Mouse (Mus musculus): ENCODE measurements around the gene C130060K24Rik. TPM values are rescaled to one million over a fixed set of nuclear protein-coding genes. Genes with fewer than 3 reads are reported as not detected.

The C130060K24Rik gene
- polyA plus RNA-seq (2016; fragmentation: Nextera tagmentation; extraction: Ambion mirVana) = 0.63 and 0.71 TPM in 2 replicates

DNA sequence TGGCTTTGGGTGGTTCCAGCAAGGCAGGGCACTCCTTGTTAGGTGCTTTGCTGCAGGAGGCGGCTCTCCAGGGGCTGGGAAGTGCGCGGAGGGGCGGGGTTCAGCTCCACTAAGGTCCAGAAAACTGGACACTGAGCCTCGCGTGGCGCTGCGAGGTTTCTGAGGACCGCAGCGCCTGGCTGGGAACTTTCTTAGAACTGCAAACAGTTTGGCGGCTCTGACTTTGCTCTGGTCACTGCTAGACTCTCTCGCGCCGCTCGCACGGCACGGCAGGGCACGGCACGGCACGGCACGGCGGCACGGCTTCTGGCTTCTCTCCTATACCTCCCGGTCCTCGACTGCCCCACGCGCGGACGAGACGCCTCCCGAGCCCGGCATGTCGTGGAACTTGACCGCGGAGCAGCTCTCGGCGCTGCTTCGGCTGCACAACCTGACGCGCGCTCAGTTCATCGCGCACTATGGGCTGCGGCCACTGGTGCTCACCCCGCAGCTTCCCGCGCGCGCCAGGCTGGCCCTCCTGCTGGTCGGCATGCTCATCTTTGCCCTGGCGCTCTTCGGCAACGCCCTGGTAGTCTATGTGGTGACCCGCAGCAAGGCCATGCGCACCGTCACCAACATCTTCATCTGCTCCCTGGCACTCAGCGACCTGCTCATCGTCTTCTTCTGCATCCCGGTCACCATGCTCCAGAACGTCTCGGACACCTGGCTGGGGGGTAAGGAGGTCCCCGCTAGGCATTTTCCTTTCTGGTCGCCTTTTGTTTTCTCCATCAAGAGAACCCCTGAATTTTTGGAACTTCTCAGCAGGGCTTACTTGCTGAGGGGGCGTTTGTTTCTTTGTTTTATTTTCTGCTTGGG, at the start of gene C130060K24Rik:
TSS of gene C130060K24Rik (plus strand) at position 188 of the 855 bp plus-strand sequence.
- 2% methylated on average over 64 of the region's 64 CpGs for WGBS
- H3K9me3 ChIP-seq = no peaks in the 10 kb centered on the region
- no peaks in the 10 kb centered on the region for H3K4me1 ChIP-seq
- H3K4me2 ChIP-seq (replicated peaks) = peak within 1 kb of the TSS; percentile 96
- H3K4me3 ChIP-seq = peak within 1 kb of the TSS; percentile 57
- H3K36me3 ChIP-seq = no peaks in the 10 kb centered on the region
- H3K27ac ChIP-seq = no peak within 1 kb of the TSS
- H3K9ac ChIP-seq = peak within 1 kb of the TSS; percentile 55
- peak; percentile 67 for ATAC-seq (ENCODE audit: insufficient number of reproducible peaks, insufficient read depth, low FRiP score, low TSS enrichment)
- peaks cover 17% of the 10 kb centered on the region for H3K27me3 ChIP-seq

GRCm38 (mm10) chr6:65334246-65334645, 46.7 kb upstream of the C130060K24Rik start:
- no peaks in the 10 kb centered on the region for H3K4me1 ChIP-seq
- H3K4me3 ChIP-seq = no peak overlapping the region
- ATAC-seq (ENCODE audit: insufficient number of reproducible peaks, insufficient read depth, low FRiP score, low TSS enrichment) = no peak
- 80% methylated on average over 1 of the region's 1 CpGs for WGBS
- H3K9ac ChIP-seq = no peak overlapping the region
- no peaks in the 10 kb centered on the region for H3K9me3 ChIP-seq
- no peak overlapping the region for H3K4me2 ChIP-seq (replicated peaks)
- H3K27me3 ChIP-seq = no peaks in the 10 kb centered on the region
- H3K27ac ChIP-seq = no peak overlapping the region
- no peaks in the 10 kb centered on the region for H3K36me3 ChIP-seq

GRCm38 (mm10) chr6:65339391-65339790, 41.5 kb upstream of the C130060K24Rik start:
- ATAC-seq (ENCODE audit: insufficient number of reproducible peaks, insufficient read depth, low FRiP score, low TSS enrichment) = no peak
- no peak overlapping the region for H3K27ac ChIP-seq
- H3K36me3 ChIP-seq = no peaks in the 10 kb centered on the region
- H3K4me2 ChIP-seq (replicated peaks) = no peak overlapping the region
- H3K4me3 ChIP-seq = no peak overlapping the region
- H3K4me1 ChIP-seq = no peaks in the 10 kb centered on the region
- no peak overlapping the region for H3K9ac ChIP-seq
- H3K27me3 ChIP-seq = no peaks in the 10 kb centered on the region
- H3K9me3 ChIP-seq = no peaks in the 10 kb centered on the region

DNA sequence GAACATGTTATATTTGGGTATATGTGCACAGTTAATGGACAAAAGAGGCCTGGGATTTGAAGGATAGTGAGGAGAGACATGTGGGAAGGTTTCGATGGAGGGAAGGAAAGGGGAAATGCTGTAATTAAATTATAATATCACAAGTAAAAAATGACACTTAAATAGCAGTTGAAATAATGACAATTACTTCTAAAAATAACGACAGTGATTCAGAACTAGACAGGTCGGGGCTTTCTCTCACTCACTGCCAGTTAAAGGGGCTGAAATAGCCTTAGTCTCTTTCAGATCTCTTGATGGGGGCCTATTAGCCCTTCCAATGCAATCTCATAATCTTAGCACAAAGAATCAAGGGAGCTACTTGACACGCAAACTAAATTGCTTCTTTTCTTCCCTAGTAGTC, 39.5 kb upstream of the C130060K24Rik start:
- no peaks in the 10 kb centered on the region for H3K36me3 ChIP-seq
- no peak overlapping the region for H3K4me3 ChIP-seq
- H3K27me3 ChIP-seq = no peaks in the 10 kb centered on the region
- no peaks in the 10 kb centered on the region for H3K9me3 ChIP-seq
- H3K27ac ChIP-seq = no peak overlapping the region
- no peak overlapping the region for H3K9ac ChIP-seq
- no peak for ATAC-seq (ENCODE audit: insufficient number of reproducible peaks, insufficient read depth, low FRiP score, low TSS enrichment)
- H3K4me1 ChIP-seq = no peaks in the 10 kb centered on the region
- 75% methylated on average over 4 of the region's 4 CpGs for WGBS
- no peak overlapping the region for H3K4me2 ChIP-seq (replicated peaks)

DNA sequence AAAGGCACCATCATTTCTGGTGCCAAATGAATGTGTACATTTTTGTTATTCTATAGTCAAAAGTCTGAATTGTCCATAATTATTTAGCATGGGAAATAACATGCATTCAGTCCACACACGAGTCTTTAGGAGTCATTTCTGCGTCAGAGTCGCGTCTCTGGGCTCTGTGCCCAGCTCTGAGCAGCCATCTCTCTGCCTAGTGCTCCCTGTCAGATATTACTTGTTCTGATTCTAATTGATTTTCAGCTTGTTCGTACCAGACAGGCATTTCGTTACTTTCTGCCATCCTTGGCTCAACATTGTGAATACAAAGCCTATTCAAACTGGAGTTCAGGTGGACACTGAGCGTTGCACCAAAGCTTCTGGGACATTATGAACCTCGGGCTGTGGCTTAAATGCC, 33.2 kb upstream of the C130060K24Rik start:
- no peak for ATAC-seq (ENCODE audit: insufficient number of reproducible peaks, insufficient read depth, low FRiP score, low TSS enrichment)

DNA sequence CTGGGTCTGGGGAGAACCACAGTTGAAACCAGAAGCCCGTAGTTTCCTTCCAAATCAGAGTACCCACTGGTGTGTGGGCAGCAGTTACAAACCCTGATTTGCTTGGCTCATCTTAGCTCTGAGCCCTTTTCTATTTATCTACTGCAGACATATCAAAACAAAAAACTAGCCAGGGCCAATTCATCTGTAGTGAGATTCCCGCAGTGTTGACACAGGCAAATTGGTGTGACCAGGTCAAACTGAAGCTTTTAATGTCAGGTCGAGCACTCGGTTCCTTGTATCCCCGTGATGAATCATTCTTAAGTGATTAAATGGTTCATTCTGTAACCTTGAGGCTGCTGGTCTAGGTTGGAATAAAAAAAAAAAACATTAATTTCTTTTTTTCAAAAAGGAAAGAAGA, 32.6 kb upstream of the C130060K24Rik start:
- no peak for ATAC-seq (ENCODE audit: insufficient number of reproducible peaks, insufficient read depth, low FRiP score, low TSS enrichment)
- Histone ChIP-seq H3K9ac (no peak overlapping the region), H3K4me1 (no peaks in the 10 kb centered on the region), H3K27me3 (no peaks in the 10 kb centered on the region), H3K4me3 (no peak overlapping the region), H3K4me2 (replicated peaks) (no peak overlapping the region), H3K9me3 (no peaks in the 10 kb centered on the region), H3K27ac (no peak overlapping the region), H3K36me3 (no peaks in the 10 kb centered on the region)
- WGBS = 18% methylated on average over 5 of the region's 5 CpGs

More for the DNA sequence above, 33.2 kb upstream of the C130060K24Rik start:
- H3K9me3 ChIP-seq = no peaks in the 10 kb centered on the region
- no peaks in the 10 kb centered on the region for H3K4me1 ChIP-seq
- no peaks in the 10 kb centered on the region for H3K27me3 ChIP-seq
- H3K4me3 ChIP-seq = no peak overlapping the region
- H3K36me3 ChIP-seq = no peaks in the 10 kb centered on the region
- WGBS = 63% methylated on average over 8 of the region's 8 CpGs
- no peak overlapping the region for H3K27ac ChIP-seq
- no peak overlapping the region for H3K9ac ChIP-seq
- H3K4me2 ChIP-seq (replicated peaks) = no peak overlapping the region

- Histone ChIP-seq H3K27ac (no peak overlapping the region), H3K4me2 (replicated peaks) (no peak overlapping the region), H3K4me3 (no peak overlapping the region), H3K27me3 (no peaks in the 10 kb centered on the region), H3K9ac (no peak overlapping the region), H3K9me3 (no peaks in the 10 kb centered on the region), H3K4me1 (no peaks in the 10 kb centered on the region), H3K36me3 (no peaks in the 10 kb centered on the region)
- WGBS = 84% methylated on average over 4 of the region's 4 CpGs
- ATAC-seq (ENCODE audit: insufficient number of reproducible peaks, insufficient read depth, low FRiP score, low TSS enrichment) = no peak
Observed at GRCm38 (mm10) chr6:65351622-65352021, 29.3 kb upstream of the C130060K24Rik start.

GRCm38 (mm10) chr6:65375918-65376317, 5.0 kb upstream of the C130060K24Rik start:
- Histone ChIP-seq H3K36me3 (no peaks in the 10 kb centered on the region), H3K4me2 (replicated peaks) (no peak overlapping the region), H3K9me3 (no peaks in the 10 kb centered on the region), H3K9ac (no peak overlapping the region), H3K27ac (no peak overlapping the region), H3K4me3 (no peak overlapping the region), H3K4me1 (no peaks in the 10 kb centered on the region), H3K27me3 (peaks cover 11% of the 10 kb centered on the region)
- ATAC-seq (ENCODE audit: insufficient number of reproducible peaks, insufficient read depth, low FRiP score, low TSS enrichment) = no peak
- 63% methylated on average over 2 of the region's 2 CpGs for WGBS

- no peak overlapping the region for H3K27ac ChIP-seq
- H3K4me1 ChIP-seq = no peaks in the 10 kb centered on the region
- no peak for ATAC-seq (ENCODE audit: insufficient number of reproducible peaks, insufficient read depth, low FRiP score, low TSS enrichment)
- WGBS = 85% methylated on average over 1 of the region's 1 CpGs
- H3K4me3 ChIP-seq = no peak overlapping the region
- no peak overlapping the region for H3K9ac ChIP-seq
- no peak overlapping the region for H3K4me2 ChIP-seq (replicated peaks)
- no peaks in the 10 kb centered on the region for H3K9me3 ChIP-seq
- no peaks in the 10 kb centered on the region for H3K36me3 ChIP-seq
- no peaks in the 10 kb centered on the region for H3K27me3 ChIP-seq
Observed at GRCm38 (mm10) chr6:65421888-65422287, 41.0 kb downstream of the C130060K24Rik start.

DNA sequence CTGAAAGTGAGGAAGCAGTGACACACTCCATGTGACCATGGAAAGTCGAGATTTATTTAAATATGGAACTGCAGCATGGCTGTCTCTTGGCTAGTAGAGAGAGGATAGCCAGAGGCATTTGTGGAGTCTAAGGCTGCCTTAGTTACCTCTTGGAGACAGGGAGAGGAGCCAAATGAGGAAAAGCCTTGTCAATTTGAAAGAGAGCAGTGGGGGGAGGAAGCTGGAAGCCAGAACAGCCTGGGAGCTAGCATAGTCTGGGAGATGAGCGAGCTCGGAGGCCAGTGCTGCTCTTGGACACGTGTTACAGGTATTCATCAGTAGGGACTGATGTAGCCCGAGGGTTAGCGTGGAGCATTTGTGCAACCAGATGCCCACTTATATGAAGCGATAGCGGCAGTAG, 46.2 kb downstream of the C130060K24Rik start:
- WGBS = 77% methylated on average over 8 of the region's 8 CpGs
- Histone ChIP-seq H3K27me3 (no peaks in the 10 kb centered on the region), H3K9me3 (no peaks in the 10 kb centered on the region), H3K4me1 (no peaks in the 10 kb centered on the region), H3K4me3 (no peak overlapping the region), H3K27ac (no peak overlapping the region), H3K9ac (no peak overlapping the region), H3K36me3 (no peaks in the 10 kb centered on the region), H3K4me2 (replicated peaks) (no peak overlapping the region)
- ATAC-seq (ENCODE audit: insufficient number of reproducible peaks, insufficient read depth, low FRiP score, low TSS enrichment) = no peak

DNA sequence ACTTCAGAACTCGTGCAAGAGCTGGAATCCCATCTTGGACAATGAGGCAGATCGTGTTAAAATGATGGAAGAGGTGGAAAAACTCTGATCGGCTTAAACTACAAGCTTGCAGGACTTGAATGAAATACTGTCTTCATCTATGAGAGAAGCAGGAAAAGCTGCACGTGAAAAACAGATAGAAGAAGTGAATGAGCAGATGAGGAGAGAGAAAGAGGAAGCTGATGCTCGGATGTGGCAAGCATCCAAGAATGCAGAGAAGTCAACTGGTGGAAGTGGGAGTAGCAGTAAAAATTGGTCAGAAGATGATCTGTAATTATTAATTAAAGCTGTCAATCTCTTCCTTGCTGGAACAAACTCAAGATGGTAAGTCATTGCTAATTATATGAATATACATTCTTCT, 52.3 kb downstream of the C130060K24Rik start:
- WGBS = 82% methylated on average over 5 of the region's 5 CpGs
- Histone ChIP-seq H3K36me3 (no peaks in the 10 kb centered on the region), H3K27ac (no peak overlapping the region), H3K9me3 (no peaks in the 10 kb centered on the region), H3K4me2 (replicated peaks) (no peak overlapping the region), H3K4me1 (no peaks in the 10 kb centered on the region), H3K9ac (no peak overlapping the region), H3K27me3 (no peaks in the 10 kb centered on the region), H3K4me3 (no peak overlapping the region)
- no peak for ATAC-seq (ENCODE audit: insufficient number of reproducible peaks, insufficient read depth, low FRiP score, low TSS enrichment)

DNA sequence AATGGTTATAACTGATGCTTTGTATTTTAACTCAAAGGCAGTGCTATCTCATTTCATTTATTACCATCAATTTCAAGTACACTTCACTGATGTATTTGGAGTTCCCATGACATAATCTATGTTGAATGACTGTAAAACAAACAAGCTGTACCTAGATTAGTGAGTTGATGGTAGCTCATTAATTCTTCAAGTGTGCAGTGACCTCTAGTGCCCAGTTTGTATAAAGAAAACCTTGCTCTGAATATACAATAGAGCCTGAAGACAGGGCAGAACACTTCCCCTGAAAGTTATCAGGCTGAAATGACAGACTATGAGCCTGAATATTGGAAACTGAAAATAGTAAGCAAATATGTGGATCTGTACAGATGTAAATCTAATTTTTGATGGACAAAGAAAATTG, 72.6 kb downstream of the C130060K24Rik start:
- Histone ChIP-seq H3K27ac (no peak overlapping the region), H3K9ac (no peak overlapping the region), H3K36me3 (no peaks in the 10 kb centered on the region), H3K4me3 (no peak overlapping the region), H3K4me1 (no peaks in the 10 kb centered on the region), H3K4me2 (replicated peaks) (no peak overlapping the region), H3K27me3 (no peaks in the 10 kb centered on the region), H3K9me3 (no peaks in the 10 kb centered on the region)
- ATAC-seq (ENCODE audit: insufficient number of reproducible peaks, insufficient read depth, low FRiP score, low TSS enrichment) = no peak
